Mouse (Mus musculus): ENCODE measurements around the gene Map4k5.
A peak's percentile ranks its signal among the peaks of the same experiment; 100 is the strongest.

The Map4k5 gene

GRCm38 (mm10) chr12:69892371-69893251 is at the start of gene Map4k5, which contains the start of gene Atl1:
Gene Map4k5, minus strand, starts transcription at chr12:69893200.
Gene Atl1, plus strand, starts transcription at chr12:69892614.
- DNase-seq = peak; percentile 85 to 95

- no peak for DNase-seq
These were observed 48.8 kb upstream of the Map4k5 start for GRCm38 (mm10) chr12:69941655-69942329.

- no peak for DNase-seq
These were observed 46.3 kb upstream of the Map4k5 start for GRCm38 (mm10) chr12:69939291-69939690.

GRCm38 (mm10) chr12:69937731-69938130 is 44.7 kb upstream of the Map4k5 start:
- no peak for DNase-seq

GRCm38 (mm10) chr12:69926716-69927115 is 33.7 kb upstream of the Map4k5 start:
- no peak for DNase-seq

GRCm38 (mm10) chr12:69924012-69924411 is 31.0 kb upstream of the Map4k5 start:
- DNase-seq = peak; percentile 32 to 44

- no peak for DNase-seq
These were observed 30.6 kb upstream of the Map4k5 start for GRCm38 (mm10) chr12:69923603-69924002.

GRCm38 (mm10) chr12:69923128-69923527 is 30.1 kb upstream of the Map4k5 start:
- DNase-seq = no peak

GRCm38 (mm10) chr12:69922099-69922498 is 29.1 kb upstream of the Map4k5 start:
- DNase-seq = no peak

GRCm38 (mm10) chr12:69917870-69918269 is 24.9 kb upstream of the Map4k5 start:
- DNase-seq = no peak

GRCm38 (mm10) chr12:69912737-69913136 is 19.7 kb upstream of the Map4k5 start:
- DNase-seq = no peak

- DNase-seq = no peak
These were observed 18.9 kb upstream of the Map4k5 start for GRCm38 (mm10) chr12:69911906-69912305.

- DNase-seq = peak; percentile 83 to 88
These were observed 15.5 kb upstream of the Map4k5 start for GRCm38 (mm10) chr12:69908511-69908900.

GRCm38 (mm10) chr12:69907667-69908510 is 14.9 kb upstream of the Map4k5 start:
- DNase-seq = peak; percentile 81 to 83

- DNase-seq = no peak
These were observed 12.0 kb upstream of the Map4k5 start for GRCm38 (mm10) chr12:69904991-69905390.

- no peak for DNase-seq
These were observed 5.1 kb upstream of the Map4k5 start for GRCm38 (mm10) chr12:69898119-69898518.

- DNase-seq = no peak
These were observed 2.0 kb upstream of the Map4k5 start for GRCm38 (mm10) chr12:69895046-69895445.

GRCm38 (mm10) chr12:69893927-69894326 is 927 bp upstream of the Map4k5 start:
- no peak for DNase-seq

GRCm38 (mm10) chr12:69891721-69892120 is 1.3 kb downstream of the Map4k5 start:
- no peak for DNase-seq

GRCm38 (mm10) chr12:69890476-69890875 is 2.5 kb downstream of the Map4k5 start:
- DNase-seq = no peak

- no peak for DNase-seq
These were observed 2.9 kb downstream of the Map4k5 start for GRCm38 (mm10) chr12:69890051-69890450.

GRCm38 (mm10) chr12:69888345-69888744 is 4.7 kb downstream of the Map4k5 start:
- no peak for DNase-seq

GRCm38 (mm10) chr12:69887776-69888175 is 5.2 kb downstream of the Map4k5 start:
- DNase-seq = no peak
